Comparison of ENCODE assay signal across 8 mouse cellular contexts in the genomic region with DNA sequence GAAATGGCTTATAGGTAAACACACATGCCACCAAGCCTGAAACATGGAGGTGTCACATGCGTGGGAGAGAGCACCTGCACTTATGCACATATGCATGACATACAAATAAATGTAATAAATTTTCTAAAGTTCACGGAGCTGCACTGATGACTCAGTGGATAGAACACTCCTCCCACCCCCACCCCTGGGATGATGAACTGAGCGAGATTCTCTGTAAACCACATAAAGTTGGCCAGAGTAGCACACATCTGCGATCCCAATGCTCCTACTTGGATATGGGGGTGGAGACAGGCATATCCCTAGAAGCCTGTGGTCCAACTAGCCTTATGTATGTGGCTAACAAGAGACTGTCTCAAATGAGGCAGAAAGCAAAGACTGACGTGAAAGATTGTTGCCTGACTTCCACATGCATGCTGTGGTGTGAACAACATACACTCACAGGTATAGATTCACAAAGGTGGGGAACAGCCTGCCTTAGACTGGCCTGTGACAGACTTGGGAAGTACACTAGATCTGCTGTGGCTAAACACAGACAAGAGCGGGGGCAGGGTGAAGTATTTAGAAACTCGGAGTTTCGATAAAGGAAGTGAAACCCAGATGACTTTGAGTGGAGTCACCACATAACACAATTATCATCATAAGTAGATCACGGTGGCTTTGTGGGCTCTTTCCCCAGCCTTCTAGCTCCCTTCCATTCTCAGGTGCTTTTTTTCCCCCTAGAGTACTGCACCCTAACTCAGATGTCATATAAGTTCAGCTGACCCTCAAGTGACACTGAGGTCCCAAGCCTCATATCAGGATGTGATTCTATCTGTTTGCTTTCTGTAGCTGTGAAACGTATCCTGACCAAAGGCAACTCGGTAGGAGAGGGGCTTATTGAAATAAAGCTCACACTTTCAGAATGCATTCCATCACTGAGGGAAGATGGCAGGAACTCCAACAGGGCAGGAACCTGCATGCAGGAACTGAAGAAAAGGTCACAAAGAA. TPM values are rescaled to one million over a fixed set of nuclear protein-coding genes. Genes with fewer than 3 reads are reported as not detected.
A peak's percentile ranks its signal among the peaks of the same experiment; 100 is the strongest.
DNase-seq lines count a peak whose midpoint lies in the region; ATAC-seq lines count a peak whose summit lies in the region.

No protein-coding gene starts in this region.

- no peak overlapping the region for H3K4me2 ChIP-seq in forebrain, embryonic 11.5 days (ENCODE audit: low read depth, low read length, severe bottlenecking)

- DNase-seq in adrenal gland, postnatal 14 days: peak; percentile 55
- DNase-seq in adrenal gland, postnatal 25 days: no peak
- DNase-seq in A20 (ENCODE audit: low read depth, low spot score): peak; percentile 86
- DNase-seq in forebrain, embryonic 11.5 days (ENCODE audit: low spot score): no peak
- no peak for DNase-seq in urinary bladder, postnatal 36 days (ENCODE audit: low spot score in 2 of 2)
- no peak for DNase-seq in frontal cortex, postnatal 10 days (ENCODE audit: low spot score in 2 of 2)

- H3K4me3 ChIP-seq in forebrain, embryonic 11.5 days (ENCODE audit: low read depth, low read length): no peak overlapping the region

- H3K9me3 ChIP-seq in forebrain, embryonic 11.5 days (ENCODE audit: control insufficient read depth, low read length): no peaks in the 10 kb centered on the region

- 79% methylated on average over 11 of the region's 11 CpGs for WGBS in forebrain, embryonic 11.5 days

- no peaks in the 10 kb centered on the region for H3K36me3 ChIP-seq in forebrain, embryonic 11.5 days (ENCODE audit: control insufficient read depth, insufficient read depth, low read length)

- H3K27me3 ChIP-seq in forebrain, embryonic 11.5 days (ENCODE audit: control insufficient read depth, insufficient read depth, low read length): no peaks in the 10 kb centered on the region

- H3K27ac ChIP-seq in forebrain, embryonic 11.5 days (ENCODE audit: low read depth, low read length): no peak overlapping the region

- no peaks in the 10 kb centered on the region; the same call in 1 of the 2 replicates for H3K4me1 ChIP-seq in forebrain, embryonic 11.5 days (replicated peaks; ENCODE audit: control insufficient read depth, insufficient read depth, low read length)

- H3K9ac ChIP-seq in forebrain, embryonic 11.5 days (ENCODE audit: low read length): no peak overlapping the region

- peak; percentile 92 for ATAC-seq in granulocyte monocyte progenitor cell, adult 5-6 weeks (replicated peaks; ENCODE audit: poor library complexity, severe bottlenecking)
- ATAC-seq in megakaryocyte, adult 5-6 weeks (ENCODE audit: poor library complexity, severe bottlenecking): peak; percentile 92
- no peak for ATAC-seq in forebrain, embryonic 11.5 days (replicated peaks; ENCODE audit: low FRiP score)

RNA-seq across cellular contexts. Expression of a gene that starts 13.7 kb away (rescaled TPM):
- total RNA-seq in adrenal gland, postnatal 14 days (2021): 65.2 and 75.4 TPM in 2 replicates
- 84.5 and 84.9 TPM in 2 replicates for total RNA-seq in adrenal gland, postnatal 25 days (2021)
- total RNA-seq in granulocyte monocyte progenitor cell, adult 5-6 weeks (2014; fragmentation: Nextera tagmentation): 0.04 and 0.73 TPM in 2 replicates
- 0.78 and 1.5 TPM in 2 replicates for total RNA-seq in granulocyte monocyte progenitor cell, adult 5-6 weeks (2017)
- total RNA-seq in megakaryocyte, adult 5-6 weeks (2015): 0.69 and 1.9 TPM in 2 replicates
- 3.7 and 5.7 TPM in 2 replicates for total RNA-seq in megakaryocyte, adult 5-6 weeks (2017)
- polyA plus RNA-seq in forebrain, embryonic 11.5 days (2014; fragmentation: Nextera tagmentation; extraction: Ambion mirVana): 21.0 and 21.7 TPM in 2 replicates

Comparison
In these comparisons a context has a peak if more than half of its experiments do, and no peak if none do; other contexts are left out.
1. DNase-seq: peak in adrenal gland, postnatal 14 days (single experiment) and A20 (single experiment); none in adrenal gland, postnatal 25 days (single experiment), forebrain, embryonic 11.5 days (single experiment), urinary bladder, postnatal 36 days (0 of 2) and frontal cortex, postnatal 10 days (0 of 2).